Mouse (Mus musculus) megakaryocyte, adult 5-6 weeks (primary cell): ENCODE results near the gene Rps6kc1. TPM values are rescaled to one million over a fixed set of nuclear protein-coding genes. Genes with fewer than 3 reads are reported as not detected.
A peak's percentile ranks its signal among the peaks of the same experiment; 100 is the strongest.

ENCODE experiments used
- ATAC-seq: 2 replicates; pipeline ENCODE4 v1.8.0; 2016; ENCODE audit warnings: mild to moderate bottlenecking, inconsistent platforms; ENCODE audit not compliant: poor library complexity, severe bottlenecking
- total RNA-seq, 2 experiments: library from RNA; stranded (forward) in 1 of 2; stranded (reverse) in 1 of 2; fragments of 153-499, 151-499 nt in 1 of 2; fragments of 221-1000, 200-1000 nt in 1 of 2; gene quantifications; 2 replicates each; pipeline versions ENCODE4 v1.2.3 to v1.2.4; 2015 to 2017

Gene Rps6kc1
- total RNA-seq, 2 experiments from 2014 or later = 6.8 to 15.6 TPM

- ATAC-seq = no peak
Observed at GRCm38 (mm10) chr1:190844356-190844755, 67.2 kb downstream of the Rps6kc1 start.

DNA sequence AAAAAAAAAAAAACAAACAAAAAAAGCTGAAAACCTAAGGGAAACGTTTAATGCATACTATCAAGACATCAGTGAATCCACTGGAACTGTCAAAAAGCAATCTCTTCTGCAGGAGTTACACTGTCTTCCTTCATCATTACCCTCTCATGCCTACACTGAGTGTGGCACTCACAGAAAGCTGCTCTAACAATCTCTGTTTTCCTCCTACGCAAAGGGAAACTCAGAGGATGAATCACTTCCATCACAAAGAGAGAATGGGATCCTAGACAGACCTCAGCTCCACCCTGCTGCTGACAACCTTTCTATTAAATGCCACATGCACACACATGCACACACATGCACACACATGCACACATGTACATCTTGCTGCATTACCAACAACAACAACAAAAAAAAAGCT is 75.5 kb downstream of the Rps6kc1 start:
- ATAC-seq = no peak

DNA sequence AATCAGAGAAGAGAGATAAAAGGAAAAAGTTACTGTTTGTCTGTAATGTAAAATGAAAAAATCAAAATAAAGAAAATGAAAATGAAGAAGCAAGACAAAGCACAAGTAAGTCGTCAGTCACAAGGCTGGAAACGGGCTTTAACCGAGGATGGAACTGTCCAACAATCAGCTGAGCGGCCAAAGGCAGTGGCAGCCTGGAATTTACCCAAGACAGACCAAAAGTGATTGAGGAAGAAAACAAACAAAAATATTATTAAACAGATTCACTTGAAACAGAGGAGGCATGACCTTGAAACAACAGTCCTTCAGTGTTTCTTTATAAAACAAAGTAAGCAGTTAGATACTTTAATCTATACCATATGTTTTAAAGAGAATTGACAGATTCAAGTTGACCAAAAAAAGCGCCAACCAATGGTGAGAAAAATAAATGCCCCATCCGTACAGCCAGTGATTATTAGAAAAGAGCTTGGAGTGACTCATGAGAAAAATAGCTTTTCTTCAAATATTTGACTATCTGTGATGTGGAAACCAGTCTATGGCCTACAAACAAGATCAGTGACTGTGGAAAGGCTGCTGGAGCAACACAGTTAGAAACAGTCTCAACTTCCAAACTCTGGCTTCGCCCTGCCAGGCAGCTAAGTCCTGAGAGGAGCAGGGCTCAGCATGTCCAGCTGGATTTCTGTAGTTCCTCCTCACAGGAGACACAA is 77.2 kb downstream of the Rps6kc1 start:
- no peak for ATAC-seq

DNA sequence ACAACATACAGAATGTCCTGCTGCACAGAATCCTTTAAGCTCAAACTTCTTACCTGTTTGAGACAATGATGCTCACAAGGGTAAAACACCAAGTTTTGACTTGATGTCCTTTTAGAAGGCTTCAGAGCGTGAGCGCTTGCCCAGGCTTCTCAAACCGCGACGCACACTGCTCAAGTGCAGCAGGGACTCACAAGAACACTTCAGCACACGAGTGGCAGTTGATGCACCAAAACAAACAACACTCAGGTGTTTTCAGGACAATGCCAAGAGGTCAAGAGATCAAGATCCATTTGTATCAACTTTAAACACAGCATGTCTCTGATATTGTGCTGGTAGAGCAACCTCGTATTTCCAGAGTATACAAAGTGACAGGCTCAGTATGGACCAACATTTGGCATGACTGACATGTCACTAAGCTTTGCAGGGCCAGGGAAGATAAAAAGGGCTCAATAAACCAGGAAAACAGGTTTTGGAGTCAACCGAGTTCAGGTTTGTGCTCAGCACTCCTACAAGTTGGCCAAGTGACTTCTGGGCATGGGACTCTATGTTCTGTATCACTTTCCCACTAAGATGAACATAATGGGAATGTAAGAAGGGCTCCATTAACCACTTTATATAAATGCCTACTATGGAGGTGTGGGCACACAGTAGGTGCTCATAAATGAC is 78.5 kb downstream of the Rps6kc1 start:
- no peak for ATAC-seq

DNA sequence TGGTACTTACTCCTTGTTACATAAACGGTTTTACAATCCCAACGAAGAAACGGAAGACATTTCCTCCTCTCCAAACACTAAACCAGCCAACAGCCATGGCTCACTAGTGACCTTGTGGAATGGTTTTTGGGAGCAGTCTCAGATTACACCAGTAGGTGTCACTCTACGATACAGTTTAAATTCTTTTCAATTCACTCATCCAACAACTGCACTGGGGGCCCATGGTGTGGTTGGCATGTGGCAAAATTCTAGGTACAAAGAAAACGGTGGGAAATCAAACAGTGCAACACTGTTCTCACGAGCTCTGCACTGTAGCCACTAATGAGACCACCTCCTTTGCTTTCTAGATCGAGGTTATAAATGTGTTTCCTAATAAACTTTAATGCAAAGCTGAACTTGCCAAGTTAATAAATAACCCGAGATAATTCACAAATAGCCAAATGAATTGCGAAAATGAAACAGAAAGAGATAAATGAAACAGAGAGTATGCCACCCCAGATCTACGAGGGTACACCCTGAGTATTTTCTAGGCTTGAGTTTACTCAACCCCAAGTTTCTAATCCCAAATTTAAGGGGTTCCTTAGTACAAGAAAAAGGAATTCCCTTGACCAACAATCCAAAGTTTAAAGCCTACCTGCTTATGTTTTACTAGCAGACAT is 79.6 kb downstream of the Rps6kc1 start:
- ATAC-seq = peak; percentile 82

GRCm38 (mm10) chr1:190826486-190827034 is 85.0 kb downstream of the Rps6kc1 start:
- peak; percentile 86 for ATAC-seq

DNA sequence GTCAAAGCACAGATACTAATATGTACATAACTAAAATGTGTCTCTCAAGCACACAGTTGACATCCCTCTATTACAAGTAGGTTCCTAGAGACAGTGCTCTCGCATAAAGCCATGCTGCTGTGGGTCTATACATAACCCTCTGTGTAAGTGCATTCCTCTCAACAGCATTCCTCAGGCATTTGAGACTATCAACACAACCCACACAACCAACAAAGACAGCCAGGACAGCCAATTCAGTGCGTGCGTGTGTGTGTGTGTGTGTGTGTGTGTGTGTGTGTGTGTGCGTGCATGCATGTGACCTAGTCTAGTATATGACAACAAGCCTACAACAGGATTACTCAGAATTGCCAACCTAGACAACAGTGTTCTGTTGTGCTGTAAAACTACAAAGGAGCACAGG is 87.8 kb downstream of the Rps6kc1 start:
- ATAC-seq = no peak

GRCm38 (mm10) chr1:190816141-190816540 is 95.4 kb downstream of the Rps6kc1 start:
- ATAC-seq = no peak

GRCm38 (mm10) chr1:190810408-190810807 is 101.2 kb downstream of the Rps6kc1 start:
- ATAC-seq = no peak

GRCm38 (mm10) chr1:190808766-190809221 is 102.8 kb downstream of the Rps6kc1 start:
- no peak for ATAC-seq

GRCm38 (mm10) chr1:190806817-190807216 is 104.8 kb downstream of the Rps6kc1 start:
- no peak for ATAC-seq

- ATAC-seq = no peak
Observed at GRCm38 (mm10) chr1:190798668-190799067, 112.9 kb downstream of the Rps6kc1 start.

DNA sequence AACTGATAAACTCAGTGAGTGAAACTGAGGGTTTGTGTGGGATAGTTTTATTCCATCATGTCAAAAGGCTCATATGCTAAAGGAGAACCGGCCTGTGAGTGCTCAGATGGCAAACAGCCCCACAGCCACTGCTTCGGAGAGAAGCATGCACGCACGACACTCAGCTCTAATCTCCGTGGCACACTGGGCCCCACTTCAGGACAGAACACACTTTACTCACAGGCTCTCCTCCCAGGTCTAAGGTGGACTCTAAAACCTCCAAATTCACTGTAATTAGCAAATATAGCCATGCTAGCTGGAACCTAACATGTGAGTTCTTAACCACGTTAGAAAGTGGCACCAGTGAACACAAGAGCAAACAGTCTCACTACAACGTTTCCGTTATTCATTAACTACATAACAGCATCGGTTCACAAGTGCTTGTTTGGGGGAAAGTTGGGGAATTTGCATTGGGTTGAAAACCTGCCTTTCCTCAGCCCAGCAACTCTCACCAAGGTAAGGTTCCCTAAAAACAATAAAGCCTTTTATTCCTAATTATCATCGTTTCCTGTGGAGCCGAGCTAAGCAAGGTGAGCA is 114.0 kb downstream of the Rps6kc1 start:
- ATAC-seq = no peak

DNA sequence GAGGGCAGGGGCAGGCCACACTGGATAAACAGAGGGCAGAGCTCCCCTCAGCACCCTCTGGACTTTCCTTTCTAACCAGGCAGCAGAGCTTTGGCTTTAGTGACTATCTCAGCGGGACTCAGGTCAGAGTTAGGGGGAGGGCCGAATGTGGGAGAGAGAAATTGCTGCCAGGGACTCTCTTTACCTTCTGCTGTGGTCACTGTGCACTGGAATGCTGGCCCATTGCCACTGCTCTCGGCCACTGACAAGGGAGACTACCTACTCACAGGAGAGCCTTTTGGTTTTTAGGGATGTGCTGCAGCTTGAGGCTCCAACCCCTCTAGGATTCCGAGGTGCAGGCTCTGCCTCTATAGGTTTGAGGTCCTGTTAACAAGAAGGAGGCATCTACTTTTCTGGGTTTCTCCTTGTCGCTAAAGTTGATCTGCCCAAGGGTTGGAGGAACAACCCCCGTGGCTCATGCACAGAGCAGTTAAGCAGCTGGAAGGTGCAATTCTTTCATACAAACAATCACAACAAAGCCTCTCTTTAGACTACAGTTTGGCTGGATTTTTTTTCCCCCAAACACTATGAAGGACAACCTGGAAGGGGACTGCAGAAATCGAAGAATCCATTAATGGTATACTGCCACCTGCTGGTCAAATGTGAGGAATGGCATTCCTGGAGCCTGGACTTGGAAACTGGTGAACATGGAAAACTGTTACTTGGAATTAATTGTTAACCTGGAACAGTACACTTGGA is 114.7 kb downstream of the Rps6kc1 start:
- peak; percentile 38; the same call in 1 of the 2 replicates for ATAC-seq

- ATAC-seq = no peak
Observed at GRCm38 (mm10) chr1:190791638-190792037, 119.9 kb downstream of the Rps6kc1 start.

DNA sequence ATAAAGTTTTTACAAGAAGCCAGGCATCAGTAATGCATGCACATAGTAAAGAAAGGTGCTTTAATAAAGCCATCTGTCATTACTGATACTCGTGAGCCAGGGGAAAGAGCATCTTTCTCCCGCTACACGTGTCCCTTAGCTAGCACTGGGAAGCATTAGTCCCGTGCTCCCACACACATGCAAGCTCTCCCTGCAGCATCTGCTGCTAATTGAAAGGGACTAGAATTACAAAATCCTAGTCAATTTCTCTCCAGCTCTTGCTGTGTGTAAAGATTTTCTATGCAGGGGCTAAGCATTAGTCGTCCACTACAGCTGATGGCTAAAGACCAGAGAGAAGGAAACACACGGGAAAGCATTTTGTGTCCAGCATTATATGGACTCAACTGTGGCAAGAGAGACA is 120.8 kb downstream of the Rps6kc1 start:
- ATAC-seq = no peak

GRCm38 (mm10) chr1:190777660-190778059 is 133.9 kb downstream of the Rps6kc1 start:
- ATAC-seq = no peak

DNA sequence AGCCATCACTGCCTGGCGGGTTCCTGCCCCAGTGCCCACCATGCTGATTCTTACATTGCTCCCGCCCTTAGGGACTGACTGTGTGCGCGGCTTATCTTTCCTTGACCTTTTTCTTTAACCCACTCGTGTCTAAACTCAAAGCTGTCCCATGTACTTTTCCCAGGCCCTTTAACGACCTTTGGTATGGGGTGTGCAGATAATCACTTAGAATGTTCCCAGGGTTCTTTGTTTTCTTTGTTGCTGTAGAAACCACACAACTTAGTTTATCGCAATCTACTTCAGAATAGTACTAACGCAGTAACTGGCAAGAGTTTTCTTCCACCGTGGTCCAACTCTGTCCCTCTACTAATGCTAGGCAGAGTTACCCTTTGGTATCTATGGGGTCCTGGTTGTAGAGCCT is 135.3 kb downstream of the Rps6kc1 start:
- no peak for ATAC-seq

- ATAC-seq = no peak
Observed at GRCm38 (mm10) chr1:190772088-190772885, 139.3 kb downstream of the Rps6kc1 start.

- no peak for ATAC-seq
Observed at GRCm38 (mm10) chr1:190769748-190770147, 141.8 kb downstream of the Rps6kc1 start.
